Mouse (Mus musculus) G1E-ER4 (cell line): Measurements from ENCODE around the gene Rtn1. TPM values are rescaled to one million over a fixed set of nuclear protein-coding genes. Genes with fewer than 3 reads are reported as not detected.

Experiments used
- GATA1 ChIP-seq: IDR thresholded peaks from one replicate; pipeline ENCODE4 v1.8.0; 2012; ENCODE audit warnings: low read length, inconsistent platforms
- polyA plus RNA-seq: library from polyadenylated mRNA; stranded (reverse); fragments of >175 nt; gene quantifications from 2 replicates; pipeline ENCODE4 v1.2.3, GENCODE M21; 2012

The Rtn1 gene
- polyA plus RNA-seq, 1 experiment: not detected

- no peak for TF ChIP-seq GATA1
Measured at GRCm38 (mm10) chr12:72279129-72279875, 129.6 kb downstream of the Rtn1 start.

GRCm38 (mm10) chr12:72273721-72274414, 135.0 kb downstream of the Rtn1 start:
- no peak for TF ChIP-seq GATA1

- no peak for TF ChIP-seq GATA1
Measured at GRCm38 (mm10) chr12:72267614-72268013, 141.2 kb downstream of the Rtn1 start.

- TF ChIP-seq GATA1: no peak
Measured at GRCm38 (mm10) chr12:72265261-72266228, 143.3 kb downstream of the Rtn1 start.

GRCm38 (mm10) chr12:72263213-72264103, 145.4 kb downstream of the Rtn1 start:
- TF ChIP-seq GATA1: no peak

- no peak for TF ChIP-seq GATA1
Measured at GRCm38 (mm10) chr12:72257000-72257399, 151.9 kb downstream of the Rtn1 start.

- TF ChIP-seq GATA1: no peak
Measured at GRCm38 (mm10) chr12:72253040-72253439, 155.8 kb downstream of the Rtn1 start.

- no peak for TF ChIP-seq GATA1
Measured at GRCm38 (mm10) chr12:72251890-72252445, 156.9 kb downstream of the Rtn1 start.

GRCm38 (mm10) chr12:72244951-72245350, 163.9 kb downstream of the Rtn1 start:
- TF ChIP-seq GATA1: no peak

- no peak for TF ChIP-seq GATA1
Measured at GRCm38 (mm10) chr12:72242807-72243206, 166.0 kb downstream of the Rtn1 start.

GRCm38 (mm10) chr12:72240506-72240905, 168.3 kb downstream of the Rtn1 start:
- TF ChIP-seq GATA1: no peak

- no peak for TF ChIP-seq GATA1
Measured at GRCm38 (mm10) chr12:72239230-72239894, 169.5 kb downstream of the Rtn1 start.

- no peak for TF ChIP-seq GATA1
Measured at GRCm38 (mm10) chr12:72237251-72237650, 171.6 kb downstream of the Rtn1 start.

GRCm38 (mm10) chr12:72236564-72237011, 172.3 kb downstream of the Rtn1 start:
- no peak for TF ChIP-seq GATA1
